In genomic region chr3:34885137-34885536, GRCm38 (mm10) we compare ENCODE assay signal across 20 mouse cellular contexts.
DNase-seq lines count a peak whose midpoint lies in the region; ATAC-seq and TF ChIP-seq lines count a peak whose summit lies in the region.
"Had no signal": no experiment of that assay in that cellular context is flagged by ENCODE, and none has a peak within 500 bp of the region (broad histone marks: within the 10 kb centered on the region; RNA-seq: fewer than 3 reads in every experiment).

No protein-coding gene starts in this region.

- H3K9me3 ChIP-seq in kidney, embryonic 16.5 days (ENCODE audit: low read length) = no peaks in the 10 kb centered on the region
- no peaks in the 10 kb centered on the region for H3K9me3 ChIP-seq in kidney, embryonic 14.5 days (ENCODE audit: control insufficient read depth, low read length)
- H3K9me3 ChIP-seq: forebrain, embryonic 15.5 days; hindbrain, embryonic 12.5 days; limb, embryonic 15.5 days; liver, embryonic 15.5 days; midbrain, embryonic 15.5 days had no signal

- 69% methylated on average over 5 of the region's 5 CpGs for WGBS in kidney, embryonic 16.5 days
- WGBS in kidney, embryonic 14.5 days = 71% methylated on average over 5 of the region's 5 CpGs
- WGBS in thymus, adult 2 months = 83% methylated on average over 5 of the region's 5 CpGs

- no peak overlapping the region for H3K4me3 ChIP-seq in kidney, embryonic 16.5 days (ENCODE audit: low read length)
- no peak overlapping the region for H3K4me3 ChIP-seq in kidney, embryonic 14.5 days (ENCODE audit: low read length)
- H3K4me3 ChIP-seq in thymus, adult 2 months (ENCODE audit: control insufficient read depth, insufficient read depth, low read length) = no peak overlapping the region
- H3K4me3 ChIP-seq: forebrain, embryonic 15.5 days; hindbrain, embryonic 12.5 days; limb, embryonic 15.5 days; liver, embryonic 15.5 days; midbrain, embryonic 15.5 days had no signal

- TF ChIP-seq CTCF in thymus, adult 2 months (IDR thresholded peaks at IDR 0.05; ENCODE audit: borderline replicate concordance, control insufficient read depth, extremely low read depth, insufficient read depth, low read length, poor library complexity) = no peak

- H3K27ac ChIP-seq in kidney, embryonic 16.5 days (ENCODE audit: low read length) = no peak overlapping the region
- H3K27ac ChIP-seq in kidney, embryonic 14.5 days (ENCODE audit: low read depth, low read length) = no peak overlapping the region
- no peak overlapping the region for H3K27ac ChIP-seq in thymus, adult 2 months (ENCODE audit: control insufficient read depth, insufficient read depth, low read length)
- H3K27ac ChIP-seq: forebrain, embryonic 15.5 days; hindbrain, embryonic 12.5 days; limb, embryonic 15.5 days; liver, embryonic 15.5 days; midbrain, embryonic 15.5 days had no signal

- H3K27me3 ChIP-seq in kidney, embryonic 16.5 days (ENCODE audit: insufficient read depth, low read length) = no peaks in the 10 kb centered on the region
- no peaks in the 10 kb centered on the region for H3K27me3 ChIP-seq in kidney, embryonic 14.5 days (ENCODE audit: control insufficient read depth, insufficient read depth, low read length)
- H3K27me3 ChIP-seq in thymus, adult 2 months (ENCODE audit: control insufficient read depth, insufficient read depth, low read length) = no peaks in the 10 kb centered on the region
- H3K27me3 ChIP-seq: forebrain, embryonic 15.5 days; hindbrain, embryonic 12.5 days; limb, embryonic 15.5 days; liver, embryonic 15.5 days; midbrain, embryonic 15.5 days had no signal

- peaks cover 7% of the 10 kb centered on the region; the same call in 1 of the 2 replicates for H3K4me1 ChIP-seq in kidney, embryonic 16.5 days (ENCODE audit: insufficient read depth, low read length)
- H3K4me1 ChIP-seq in kidney, embryonic 14.5 days (ENCODE audit: control insufficient read depth, insufficient read depth, low read length) = no peaks in the 10 kb centered on the region
- no peaks in the 10 kb centered on the region for H3K4me1 ChIP-seq in thymus, adult 2 months (replicated peaks; ENCODE audit: control insufficient read depth, insufficient read depth, low read length)
- H3K4me1 ChIP-seq: forebrain, embryonic 15.5 days; hindbrain, embryonic 12.5 days; limb, embryonic 15.5 days; liver, embryonic 15.5 days; midbrain, embryonic 15.5 days had no signal

- DNase-seq in 3T3-L1 (ENCODE audit: low read depth, low spot score) = peak; percentile 69
- peak; percentile 96 for DNase-seq in R1 (ENCODE audit: low read depth, low spot score)
- DNase-seq in lung, postnatal 25 days (ENCODE audit: low spot score) = peak; percentile 8
- DNase-seq in adipocyte (ENCODE audit: low spot score) = no peak
- no peak for DNase-seq in spleen, postnatal 4 days (ENCODE audit: low spot score in 2 of 2)
- DNase-seq in thymus, adult 2 months = no peak
- DNase-seq: cerebellum, adult 9-10 months; heart, postnatal 10 days; kidney, adult 8-10 months; retina, postnatal 1 day; thymus, postnatal 25 days had no signal

- no peaks in the 10 kb centered on the region for H3K36me3 ChIP-seq in kidney, embryonic 16.5 days (ENCODE audit: insufficient read depth, low read length)
- H3K36me3 ChIP-seq in kidney, embryonic 14.5 days (ENCODE audit: control insufficient read depth, insufficient read depth, low read length) = no peaks in the 10 kb centered on the region
- H3K36me3 ChIP-seq in thymus, adult 2 months (ENCODE audit: control insufficient read depth, insufficient read depth, low read length) = no peaks in the 10 kb centered on the region
- H3K36me3 ChIP-seq: forebrain, embryonic 15.5 days; G1E; hindbrain, embryonic 12.5 days; limb, embryonic 15.5 days; liver, embryonic 15.5 days; midbrain, embryonic 15.5 days had no signal

- 0 out of 2 replicates have a peak, but pooled peaks have one; percentile 49 for ATAC-seq in kidney, embryonic 16.5 days (ENCODE audit: low FRiP score, low TSS enrichment)
- no peak for ATAC-seq in kidney, embryonic 14.5 days (ENCODE audit: low FRiP score, low TSS enrichment)
- ATAC-seq: forebrain, embryonic 15.5 days; midbrain, embryonic 15.5 days had no signal

- H3K9ac ChIP-seq in kidney, embryonic 16.5 days (replicated peaks; ENCODE audit: low read length) = no peak overlapping the region
- no peak overlapping the region for H3K9ac ChIP-seq in kidney, embryonic 14.5 days (ENCODE audit: low read depth, low read length)
- H3K9ac ChIP-seq: forebrain, embryonic 15.5 days; hindbrain, embryonic 12.5 days; limb, embryonic 15.5 days; liver, embryonic 15.5 days; midbrain, embryonic 15.5 days had no signal

- TF ChIP-seq POLR2A in thymus, adult 2 months (IDR thresholded peaks at IDR 0.05; ENCODE audit: control insufficient read depth, extremely low read depth, insufficient read depth, low read length, poor library complexity) = no peak

- no peak overlapping the region for H3K4me2 ChIP-seq in kidney, embryonic 16.5 days (replicated peaks; ENCODE audit: low read depth, low read length)
- no peak overlapping the region for H3K4me2 ChIP-seq in kidney, embryonic 14.5 days (replicated peaks; ENCODE audit: low read depth, low read length)
- H3K4me2 ChIP-seq: forebrain, embryonic 15.5 days; heart, embryonic 11.5 days; hindbrain, embryonic 12.5 days; limb, embryonic 15.5 days; liver, embryonic 15.5 days; midbrain, embryonic 15.5 days had no signal

Comparison
In these comparisons a context has a peak if more than half of its experiments do, and no peak if none do; other contexts are left out.
1. DNase-seq: peak in 3T3-L1 (single experiment), R1 (single experiment) and lung, postnatal 25 days (single experiment); none in adipocyte (single experiment), spleen, postnatal 4 days (0 of 2) and thymus, adult 2 months (single experiment).